Mouse (Mus musculus) myocyte (in vitro differentiated cells): ENCODE results near the gene Fam122b.

ENCODE experiments used
- CEBPB ChIP-seq: IDR thresholded peaks from 2 replicates; pipeline ENCODE4 v1.6.1; 2011; ENCODE audit warnings: mild to moderate bottlenecking, moderate library complexity; ENCODE audit not compliant: poor library complexity, insufficient read depth, severe bottlenecking
- E2F4 ChIP-seq: IDR thresholded peaks from one replicate; pipeline ENCODE4 v1.6.1; 2011; ENCODE audit warnings: mild to moderate bottlenecking, control low read depth, moderate library complexity; ENCODE audit not compliant: insufficient read depth
- MAX ChIP-seq: IDR thresholded peaks from one replicate; pipeline ENCODE4 v1.6.1; 2011; ENCODE audit warnings: low read depth, mild to moderate bottlenecking, control low read depth
- POLR2A ChIP-seq: IDR thresholded peaks from one replicate; pipeline ENCODE4 v1.6.1; 2011; ENCODE audit warnings: low read depth, mild to moderate bottlenecking, control low read depth, moderate library complexity; ENCODE audit not compliant: insufficient read length
- POLR2AphosphoS2 ChIP-seq: IDR thresholded peaks from one replicate; pipeline ENCODE4 v1.6.1; 2011; ENCODE audit warnings: low read depth, control low read depth; ENCODE audit not compliant: insufficient read length
- TCF12 ChIP-seq: IDR thresholded peaks from one replicate; pipeline ENCODE4 v1.6.1; 2011; ENCODE audit warnings: mild to moderate bottlenecking, control low read depth; ENCODE audit not compliant: poor library complexity, insufficient read depth, severe bottlenecking
- TCF3 ChIP-seq: IDR thresholded peaks from one replicate; pipeline ENCODE4 v1.6.1; 2011; ENCODE audit warnings: low read depth, control low read depth; ENCODE audit not compliant: insufficient read length
- USF1 ChIP-seq: IDR thresholded peaks from one replicate; pipeline ENCODE4 v1.6.1; 2011; ENCODE audit warnings: low read depth, mild to moderate bottlenecking, control low read depth, moderate library complexity

DNA sequence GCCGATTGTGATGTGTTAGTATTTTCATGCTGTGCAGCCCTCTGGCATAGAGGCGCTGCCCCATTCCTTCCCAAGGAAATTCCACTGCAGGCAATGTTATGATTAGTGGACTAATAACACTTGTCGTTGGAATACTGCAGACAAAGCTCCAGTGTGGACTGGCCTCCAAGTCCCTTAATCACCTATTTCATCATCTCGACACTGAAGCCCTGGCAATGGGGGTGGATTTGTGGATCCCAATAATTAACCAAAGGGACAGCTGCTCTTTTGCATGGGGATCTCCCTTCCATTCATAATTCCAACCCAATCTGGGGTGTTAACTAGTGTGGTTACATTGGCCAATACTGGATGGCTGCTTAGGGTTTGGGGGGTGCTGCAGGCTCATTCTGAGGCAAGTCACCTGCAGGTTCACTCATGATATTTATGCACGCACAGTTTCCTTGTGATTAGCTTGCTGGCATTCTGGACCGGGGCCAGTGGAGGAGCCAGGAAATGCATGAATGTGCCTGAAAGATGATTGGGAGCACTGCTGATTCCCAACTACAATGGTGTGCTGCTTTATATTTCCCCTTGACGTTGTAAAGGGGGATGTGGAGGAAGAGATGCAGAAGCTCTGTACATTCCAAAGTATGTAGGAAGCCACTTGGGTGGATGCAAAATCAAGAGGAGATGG lies 54.9 kb downstream of the Fam122b start:
- TF ChIP-seq POLR2A: no peak
- no peak for TF ChIP-seq USF1
- peak; percentile 19 for TF ChIP-seq TCF3
- no peak for TF ChIP-seq E2F4
- no peak for TF ChIP-seq POLR2AphosphoS2
- TF ChIP-seq MAX: no peak
- peak; percentile 60 for TF ChIP-seq TCF12
- TF ChIP-seq CEBPB: peak; percentile 82
